In the genomic region with DNA sequence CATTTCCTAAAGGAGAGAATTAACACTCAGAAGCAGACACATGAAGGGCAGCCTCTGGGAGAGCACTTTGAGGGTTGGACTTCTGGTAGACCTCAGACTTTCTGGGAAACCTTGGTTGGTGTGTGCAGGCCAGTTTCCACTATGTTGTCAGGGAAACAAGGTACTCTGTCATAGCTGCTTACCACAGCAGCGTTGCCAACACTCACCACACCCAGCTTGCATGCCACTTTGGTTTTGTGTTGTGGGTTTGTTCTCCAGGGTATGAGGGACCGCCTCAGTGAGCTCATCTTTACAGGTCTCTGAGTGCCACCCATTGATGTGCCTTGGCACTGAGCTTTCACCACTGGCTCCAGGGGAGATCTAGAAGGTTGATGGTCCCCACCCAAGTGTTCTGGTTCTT, we compare ENCODE assay signal across 15 mouse cellular contexts.
A peak's percentile ranks its signal among the peaks of the same experiment; 100 is the strongest.
DNase-seq lines count a peak whose midpoint lies in the region; ATAC-seq lines count a peak whose summit lies in the region.
"Had no signal": no experiment of that assay in that cellular context is flagged by ENCODE, and none has a peak within 500 bp of the region (broad histone marks: within the 10 kb centered on the region; RNA-seq: fewer than 3 reads in every experiment).

No protein-coding gene starts in this region.

- peak; percentile 13 for DNase-seq in lung, postnatal 25 days (ENCODE audit: low spot score)
- DNase-seq in lung, postnatal 4 days = no peak
- peak; percentile 21 for DNase-seq in 3T3-L1 (ENCODE audit: low read depth, low spot score)
- peak; percentile 77 for DNase-seq in naive thymus-derived CD4-positive, alpha-beta T cell, adult 2 months (ENCODE audit: low read depth)
- no peak for DNase-seq in urinary bladder, postnatal 4 days (ENCODE audit: low spot score in 2 of 2)
- no peak for DNase-seq in cerebellum, postnatal 10 days
- DNase-seq in testis, postnatal 10 days (ENCODE audit: low spot score) = no peak
- DNase-seq: adrenal gland, postnatal 14 days; cerebellum, adult 18-20 months; gastrocnemius, postnatal 14 days; heart, adult 2 months; kidney, adult 9 months; right cerebral cortex, postnatal 25 days had no signal

- ATAC-seq in activated CD4-positive, CD25-positive, alpha-beta regulatory T cell, adult 4 months = peak; percentile 84
- ATAC-seq: inflammation-experienced regulatory T-cells, adult 6 months had no signal

Comparison
In these comparisons a context has a peak if more than half of its experiments do, and no peak if none do; other contexts are left out.
1. DNase-seq: peak in lung, postnatal 25 days (single experiment), 3T3-L1 (single experiment) and naive thymus-derived CD4-positive, alpha-beta T cell, adult 2 months (single experiment); none in lung, postnatal 4 days (0 of 2), urinary bladder, postnatal 4 days (0 of 2), cerebellum, postnatal 10 days (0 of 2) and testis, postnatal 10 days (single experiment).